Mouse (Mus musculus): ENCODE data around the gene Kcnk7.
"Not testable (repeated sequence)": the region's sequence is repeated elsewhere in the genome, so short reads cannot be mapped to it uniquely, and the experiment has no call there.

Kcnk7 gene

GRCm38 (mm10) chr19:5704163-5704800 lies at the start of gene Kcnk7:
TSS of gene Kcnk7 (plus strand) at chr19:5704367.
- DNase-seq (ENCODE audit: low spot score) = no peak

GRCm38 (mm10) chr19:5654720-5655298 lies 49.4 kb upstream of the Kcnk7 start:
- no peak for DNase-seq (ENCODE audit: low spot score)

- DNase-seq (ENCODE audit: low spot score) = peak; percentile 7
These were observed 43.0 kb upstream of the Kcnk7 start for GRCm38 (mm10) chr19:5660942-5661751.

- DNase-seq (ENCODE audit: low spot score) = peak; percentile 4
These were observed 41.9 kb upstream of the Kcnk7 start for GRCm38 (mm10) chr19:5662310-5662709.

GRCm38 (mm10) chr19:5662981-5663913 lies 40.9 kb upstream of the Kcnk7 start, which contains the start of gene Sipa1:
TSS of gene Sipa1 (minus strand) at chr19:5663707.
- peak; percentile 87 for DNase-seq (ENCODE audit: low spot score)

- no peak for DNase-seq (ENCODE audit: low spot score)
These were observed 39.4 kb upstream of the Kcnk7 start for GRCm38 (mm10) chr19:5664669-5665257.

GRCm38 (mm10) chr19:5665465-5665864 lies 38.7 kb upstream of the Kcnk7 start:
- peak; percentile 6 for DNase-seq (ENCODE audit: low spot score)

GRCm38 (mm10) chr19:5666386-5666785 lies 37.8 kb upstream of the Kcnk7 start:
- no peak for DNase-seq (ENCODE audit: low spot score)

- DNase-seq (ENCODE audit: low spot score) = no peak
These were observed 35.8 kb upstream of the Kcnk7 start for GRCm38 (mm10) chr19:5668372-5668771.

GRCm38 (mm10) chr19:5680432-5680831 lies 23.7 kb upstream of the Kcnk7 start:
- no peak for DNase-seq (ENCODE audit: low spot score)

- DNase-seq (ENCODE audit: low spot score) = no peak
These were observed 19.9 kb upstream of the Kcnk7 start for GRCm38 (mm10) chr19:5684236-5684635.

- DNase-seq (ENCODE audit: low spot score) = no peak
These were observed 19.2 kb upstream of the Kcnk7 start for GRCm38 (mm10) chr19:5684985-5685384.

- DNase-seq (ENCODE audit: low spot score) = no peak
These were observed 18.7 kb upstream of the Kcnk7 start for GRCm38 (mm10) chr19:5685431-5685830.

- no peak for DNase-seq (ENCODE audit: low spot score)
These were observed 18.3 kb upstream of the Kcnk7 start for GRCm38 (mm10) chr19:5685861-5686260.

- no peak for DNase-seq (ENCODE audit: low spot score)
These were observed 17.7 kb upstream of the Kcnk7 start for GRCm38 (mm10) chr19:5686437-5686836.

- DNase-seq (ENCODE audit: low spot score) = not testable (repeated sequence)
These were observed 17.2 kb upstream of the Kcnk7 start for GRCm38 (mm10) chr19:5686954-5687353.

GRCm38 (mm10) chr19:5687738-5688137 lies 16.4 kb upstream of the Kcnk7 start:
- no peak for DNase-seq (ENCODE audit: low spot score)

- DNase-seq (ENCODE audit: low spot score) = peak; percentile 96
These were observed 15.7 kb upstream of the Kcnk7 start, which contains the start of the genes Map3k11 and Pcnx3 for GRCm38 (mm10) chr19:5688200-5689087. TSS of gene Map3k11 (plus strand) at chr19:5688742. TSS of gene Pcnx3 (minus strand) at chr19:5688908.

GRCm38 (mm10) chr19:5689088-5689428 lies 15.1 kb upstream of the Kcnk7 start:
- DNase-seq (ENCODE audit: low spot score) = no peak

- DNase-seq (ENCODE audit: low spot score) = peak; percentile 87
These were observed 14.4 kb upstream of the Kcnk7 start for GRCm38 (mm10) chr19:5689565-5690342.

All from testis, postnatal 14 days (tissue).